20 mouse cellular contexts compared by ENCODE assay signal in genomic region chr2:112270011-112270410, GRCm38 (mm10). TPM values are rescaled to one million over a fixed set of nuclear protein-coding genes. Genes with fewer than 3 reads are reported as not detected.
DNase-seq lines count a peak whose midpoint lies in the region; ATAC-seq and TF ChIP-seq lines count a peak whose summit lies in the region.
"Had no signal": no experiment of that assay in that cellular context is flagged by ENCODE, and none has a peak within 500 bp of the region (broad histone marks: within the 10 kb centered on the region; RNA-seq: fewer than 3 reads in every experiment).

No protein-coding gene starts in this region.

- H3K4me3 ChIP-seq in heart, embryonic 11.5 days (ENCODE audit: low read depth, low read length), result no peak overlapping the region
- H3K4me3 ChIP-seq in neural tube, embryonic 13.5 days, result no peak overlapping the region
- H3K4me3 ChIP-seq in kidney, adult 2 months (ENCODE audit: insufficient read depth, low read depth, low read length), result no peak overlapping the region
- H3K4me3 ChIP-seq: embryonic facial prominence, embryonic 10.5 days had no signal

- 73% methylated on average over 2 of the region's 2 CpGs for WGBS in heart, embryonic 11.5 days (ENCODE audit: insufficient replicate concordance)
- 86% methylated on average over 2 of the region's 2 CpGs for WGBS in neural tube, embryonic 13.5 days
- WGBS in kidney, adult 2 months, result 73% methylated on average over 2 of the region's 2 CpGs

- TF ChIP-seq POLR2A in kidney, adult 2 months (IDR thresholded peaks at IDR 0.05; ENCODE audit: low read depth, low read length), result no peak

- H3K4me2 ChIP-seq in heart, embryonic 11.5 days, result no peak overlapping the region
- H3K4me2 ChIP-seq in neural tube, embryonic 13.5 days, result peak overlapping the region; percentile 6; the same call in 1 of the 2 replicates

- no peak for TF ChIP-seq CTCF in kidney, adult 2 months (conservative IDR thresholded peaks at IDR 0.05; ENCODE audit: insufficient read depth, insufficient read length, low read depth, low read length)

- intact Hi-C loops in heart, postnatal 10 days (cut with DNase I), result no loop called here

- H3K27me3 ChIP-seq in heart, embryonic 11.5 days (ENCODE audit: control insufficient read depth, insufficient read depth, low read length), result no peaks in the 10 kb centered on the region
- H3K27me3 ChIP-seq in neural tube, embryonic 13.5 days, result no peaks in the 10 kb centered on the region
- no peaks in the 10 kb centered on the region for H3K27me3 ChIP-seq in kidney, adult 2 months (replicated peaks; ENCODE audit: control insufficient read depth, insufficient read depth, low read length)

- no peak for ATAC-seq in heart, embryonic 11.5 days (replicated peaks; ENCODE audit: insufficient number of reproducible peaks, low FRiP score, low TSS enrichment)
- ATAC-seq in neural tube, embryonic 13.5 days (ENCODE audit: low read depth), result no peak
- ATAC-seq: intestine, postnatal 0 days had no signal

- no peak overlapping the region for H3K27ac ChIP-seq in heart, embryonic 11.5 days (ENCODE audit: low read depth, low read length)
- H3K27ac ChIP-seq in neural tube, embryonic 13.5 days (replicated peaks), result no peak overlapping the region
- no peak overlapping the region for H3K27ac ChIP-seq in kidney, adult 2 months (ENCODE audit: insufficient read depth, low read depth, low read length)
- H3K27ac ChIP-seq: embryonic facial prominence, embryonic 10.5 days had no signal

- no peaks in the 10 kb centered on the region for H3K4me1 ChIP-seq in heart, embryonic 11.5 days (ENCODE audit: control insufficient read depth, insufficient read depth, low read length)
- peaks cover 49% of the 10 kb centered on the region for H3K4me1 ChIP-seq in neural tube, embryonic 13.5 days (replicated peaks)
- H3K4me1 ChIP-seq in kidney, adult 2 months (ENCODE audit: control insufficient read depth, insufficient read depth, low read length), result no peaks in the 10 kb centered on the region; the same call in 1 of the 2 replicates

- no peaks in the 10 kb centered on the region for H3K36me3 ChIP-seq in heart, embryonic 11.5 days (ENCODE audit: control insufficient read depth, insufficient read depth, low read length)
- no peaks in the 10 kb centered on the region for H3K36me3 ChIP-seq in neural tube, embryonic 13.5 days
- H3K36me3 ChIP-seq in kidney, adult 2 months (ENCODE audit: control insufficient read depth, insufficient read depth, low read length), result no peaks in the 10 kb centered on the region
- H3K36me3 ChIP-seq: embryonic facial prominence, embryonic 10.5 days had no signal

- DNase-seq in heart, adult 8-10 months (ENCODE audit: low spot score), result peak; percentile 26
- DNase-seq in neural tube, embryonic 10.5 days (ENCODE audit: extremely low spot score, low spot score), result no peak
- peak; percentile 36 to 51 for DNase-seq in heart, postnatal 10 days
- no peak for DNase-seq in kidney, adult 2 months
- DNase-seq in urinary bladder, postnatal 14 days (ENCODE audit: low spot score), result no peak
- DNase-seq: adrenal gland, postnatal 25 days; cerebellum, postnatal 14 days; kidney, postnatal 14 days; left cerebral cortex, postnatal 4 days; lung, adult 18-20 months; retina, postnatal 1 day; spleen, adult 18-20 months had no signal

- H3K9me3 ChIP-seq in heart, embryonic 11.5 days (replicated peaks; ENCODE audit: control insufficient read depth, low read length), result no peaks in the 10 kb centered on the region
- no peaks in the 10 kb centered on the region for H3K9me3 ChIP-seq in neural tube, embryonic 13.5 days
- H3K9me3 ChIP-seq: embryonic facial prominence, embryonic 10.5 days had no signal

- H3K9ac ChIP-seq in heart, embryonic 11.5 days (ENCODE audit: low read depth, low read length), result no peak overlapping the region
- H3K9ac ChIP-seq in neural tube, embryonic 13.5 days, result no peak overlapping the region; the same call in 1 of the 2 replicates

RNA-seq across cellular contexts. Expression of gene Gm21985, which starts 3.9 kb away (rescaled TPM):
- total RNA-seq in heart, adult 8-10 months (2022), result 1 to 10 TPM in 2 of 4 experiments, under 1 TPM in 2; 0.49 to 2.4 (median 0.91) TPM
- polyA plus RNA-seq in heart, embryonic 11.5 days (2014; fragmentation: Nextera tagmentation; extraction: Ambion mirVana), result 0.06 TPM in 1 of 2 replicates, not detected in the other
- polyA plus RNA-seq in neural tube, embryonic 13.5 days (2015; fragmentation: Nextera tagmentation; extraction: Ambion mirVana), result not detected in 2 replicates
- total RNA-seq in heart, postnatal 10 days (2021), result 1 to 10 TPM in 1 of 2 experiments, under 1 TPM in 1; 0.31 to 1.3 TPM
- not detected in 2 replicates for polyA plus RNA-seq in kidney, adult 2 months (2012; rRNA removed)
- total RNA-seq: adrenal gland, postnatal 25 days had no signal
- polyA plus RNA-seq: embryonic facial prominence, embryonic 10.5 days; intestine, postnatal 0 days; neural tube, embryonic 11.5 days had no signal

RNA-seq across cellular contexts. Expression of gene Slc12a6, which starts 4.4 kb away (rescaled TPM):
- 10 to 100 TPM; 28.2 to 35.4 (median 31.2) TPM for total RNA-seq in heart, adult 8-10 months (2022)
- 12.8 and 15.0 TPM in 2 replicates for polyA plus RNA-seq in heart, embryonic 11.5 days (2014; fragmentation: Nextera tagmentation; extraction: Ambion mirVana)
- 13.6 and 15.0 TPM in 2 replicates for polyA plus RNA-seq in neural tube, embryonic 13.5 days (2015; fragmentation: Nextera tagmentation; extraction: Ambion mirVana)
- total RNA-seq in heart, postnatal 10 days (2021), result 10 to 100 TPM; 37.1 to 43.3 TPM
- polyA plus RNA-seq in kidney, adult 2 months (2012; rRNA removed), result 27.8 and 29.6 TPM in 2 replicates

RNA-seq across cellular contexts. Expression of gene Nop10, which starts 8.3 kb away (rescaled TPM):
- total RNA-seq in heart, adult 8-10 months (2022), result 10 to 100 TPM; 57.1 to 65.3 (median 63.2) TPM
- polyA plus RNA-seq in heart, embryonic 11.5 days (2014; fragmentation: Nextera tagmentation; extraction: Ambion mirVana), result 157 and 168 TPM in 2 replicates
- polyA plus RNA-seq in neural tube, embryonic 13.5 days (2015; fragmentation: Nextera tagmentation; extraction: Ambion mirVana), result 163 and 172 TPM in 2 replicates
- 10 to 100 TPM; 63.9 to 67.6 TPM for total RNA-seq in heart, postnatal 10 days (2021)
- polyA plus RNA-seq in kidney, adult 2 months (2012; rRNA removed), result 166 and 167 TPM in 2 replicates

RNA-seq across cellular contexts. Expression of gene Nutm1, which starts 10.9 kb away (rescaled TPM):
- total RNA-seq in heart, adult 8-10 months (2022), result not detected
- 0.04 TPM in 1 of 2 replicates, not detected in the other for polyA plus RNA-seq in heart, embryonic 11.5 days (2014; fragmentation: Nextera tagmentation; extraction: Ambion mirVana)
- 0.11 TPM in 1 of 2 replicates, not detected in the other for polyA plus RNA-seq in neural tube, embryonic 13.5 days (2015; fragmentation: Nextera tagmentation; extraction: Ambion mirVana)
- not detected for total RNA-seq in heart, postnatal 10 days (2021)
- polyA plus RNA-seq in kidney, adult 2 months (2012; rRNA removed), result 0.02 TPM in 1 of 2 replicates, not detected in the other
- total RNA-seq: adrenal gland, postnatal 25 days; heart, postnatal 36 days; layer of hippocampus, postnatal 25 days; left cerebral cortex, postnatal 4 days had no signal
- polyA plus RNA-seq: embryonic facial prominence, embryonic 10.5 days; neural tube, embryonic 11.5 days; urinary bladder, adult 2 months had no signal

RNA-seq across cellular contexts. Expression of gene Lpcat4, which starts 30.7 kb away (rescaled TPM):
- 1 to 10 TPM; 2.6 to 3.6 (median 2.8) TPM for total RNA-seq in heart, adult 8-10 months (2022)
- 15.4 and 17.2 TPM in 2 replicates for polyA plus RNA-seq in heart, embryonic 11.5 days (2014; fragmentation: Nextera tagmentation; extraction: Ambion mirVana)
- polyA plus RNA-seq in neural tube, embryonic 13.5 days (2015; fragmentation: Nextera tagmentation; extraction: Ambion mirVana), result 18.5 and 21.7 TPM in 2 replicates
- 1 to 10 TPM; 5.8 to 6.0 TPM for total RNA-seq in heart, postnatal 10 days (2021)
- polyA plus RNA-seq in kidney, adult 2 months (2012; rRNA removed), result 22.5 and 22.6 TPM in 2 replicates

Comparison
In these comparisons a context has a peak if more than half of its experiments do, and no peak if none do; other contexts are left out.
1. DNase-seq: peak in heart, adult 8-10 months (single experiment) and heart, postnatal 10 days (2 of 2); none in neural tube, embryonic 10.5 days (single experiment), kidney, adult 2 months (single experiment) and urinary bladder, postnatal 14 days (single experiment).